Mouse (Mus musculus) CH12.LX (cell line): Measurements from ENCODE around the gene Oprm1. TPM values are rescaled to one million over a fixed set of nuclear protein-coding genes. Genes with fewer than 3 reads are reported as not detected.

Experiments used
- DNase-seq: peaks from one replicate; pipeline ENCODE4 v3.0.0-alpha.2; 2013; ENCODE audit errors: extremely low read depth
- H3K27ac ChIP-seq: 2 replicates; pipeline ENCODE4 v1.5.1; 2012; ENCODE audit warnings: low read depth, mild to moderate bottlenecking, control low read depth, moderate library complexity; ENCODE audit not compliant: insufficient read depth
- H3K27me3 ChIP-seq: replicated peaks from 2 replicates; pipeline ENCODE3; 2012; ENCODE audit warnings: inconsistent platforms
- H3K36me3 ChIP-seq, 2 experiments: replicated peaks in 1 of 2; 2 replicates each; pipeline versions ENCODE3 to v1.6.1; 2012; ENCODE audit warnings: inconsistent platforms in 1 of 2, low read length in 1 of 2, mild to moderate bottlenecking in 1 of 2, mixed read lengths in 1 of 2, moderate library complexity in 1 of 2; ENCODE audit not compliant: control insufficient read depth in 1 of 2, insufficient read depth in 1 of 2
- H3K4me1 ChIP-seq, 2 experiments: 2 replicates each; pipeline ENCODE4 v1.6.1; 2012; ENCODE audit warnings: inconsistent platforms in 1 of 2, moderate library complexity in 1 of 2; ENCODE audit not compliant: insufficient read depth in 2 of 2, control insufficient read depth in 1 of 2
- H3K4me2 ChIP-seq: 2 replicates; pipeline ENCODE4 v1.6.1; 2012; ENCODE audit warnings: low read depth, mild to moderate bottlenecking, control low read depth; ENCODE audit not compliant: poor library complexity, insufficient read depth, severe bottlenecking
- H3K4me3 ChIP-seq, 3 experiments: fragments of 150-350 bp in 1 of 3; sonication (generic) in 1 of 3; replicated peaks in 1 of 3; 2 replicates each; pipeline versions ENCODE3 to v1.5.1; 2011 to 2012; ENCODE audit warnings: low read depth in 2 of 3, low read length in 2 of 3, mild to moderate bottlenecking in 2 of 3, moderate library complexity in 2 of 3, control low read depth in 1 of 3, improper control_type of control experiment in 1 of 3, inconsistent platforms in 1 of 3, mixed read lengths in 1 of 3; ENCODE audit not compliant: poor library complexity in 1 of 3
- H3K79me2 ChIP-seq: replicated peaks from 2 replicates; pipeline ENCODE4 v1.6.1; 2012; ENCODE audit warnings: mild to moderate bottlenecking, moderate library complexity; ENCODE audit not compliant: control insufficient read depth, poor library complexity, insufficient read depth, severe bottlenecking; ENCODE audit errors: extremely low read depth
- H3K9ac ChIP-seq: 2 replicates; pipeline ENCODE4 v1.6.1; 2012; ENCODE audit warnings: low read depth, mild to moderate bottlenecking, control low read depth, moderate library complexity; ENCODE audit not compliant: insufficient read depth
- H3K9me3 ChIP-seq: replicated peaks from 2 replicates; pipeline ENCODE3; 2012; ENCODE audit warnings: low read length, inconsistent platforms, mixed read lengths
- CHD1 ChIP-seq: IDR thresholded peaks from 2 replicates; pipeline ENCODE4 v1.6.1; 2012; ENCODE audit warnings: low read depth, low read length, improper control_type of control experiment, inconsistent platforms
- CHD2 ChIP-seq: IDR thresholded peaks from 2 replicates; pipeline ENCODE4 v1.6.1; 2011; ENCODE audit warnings: low read length, improper control_type of control experiment
- EP300 ChIP-seq: IDR thresholded peaks from 2 replicates; pipeline ENCODE4 v1.6.1; 2011; ENCODE audit warnings: low read length, improper control_type of control experiment
- ETS1 ChIP-seq: conservative IDR thresholded peaks from 2 replicates; pipeline ENCODE4 v1.6.1; 2012; ENCODE audit warnings: low read depth, mild to moderate bottlenecking, inconsistent platforms, low read length, improper control_type of control experiment, moderate library complexity
- GABPA ChIP-seq: IDR thresholded peaks from 2 replicates; pipeline ENCODE4 v1.6.1; 2012; ENCODE audit warnings: low read depth, low read length, improper control_type of control experiment, inconsistent platforms; ENCODE audit not compliant: insufficient replicate concordance
- HCFC1 ChIP-seq: IDR thresholded peaks from 2 replicates; pipeline ENCODE4 v1.6.1; 2012; ENCODE audit warnings: low read depth, mild to moderate bottlenecking, inconsistent platforms, low read length, improper control_type of control experiment
- KAT2A ChIP-seq: IDR thresholded peaks from 2 replicates; pipeline ENCODE4 v1.6.1; 2012; ENCODE audit warnings: low read length, improper control_type of control experiment, inconsistent platforms; ENCODE audit not compliant: insufficient replicate concordance
- MAX ChIP-seq: IDR thresholded peaks from 2 replicates; pipeline ENCODE4 v1.6.1; 2011; ENCODE audit warnings: low read length, improper control_type of control experiment
- MEF2A ChIP-seq: IDR thresholded peaks from 2 replicates; pipeline ENCODE4 v1.6.1; 2014; ENCODE audit warnings: low read depth, mild to moderate bottlenecking, inconsistent platforms, low read length, improper control_type of control experiment, borderline replicate concordance
- MXI1 ChIP-seq: IDR thresholded peaks from 2 replicates; pipeline ENCODE4 v1.6.1; 2011; ENCODE audit warnings: mild to moderate bottlenecking, low read depth, low read length, improper control_type of control experiment
- NRF1 ChIP-seq: IDR thresholded peaks from 2 replicates; pipeline ENCODE4 v1.6.1; 2014; ENCODE audit warnings: low read depth, mild to moderate bottlenecking, inconsistent platforms, low read length, improper control_type of control experiment, moderate library complexity
- RAD21 ChIP-seq: IDR thresholded peaks from 2 replicates; pipeline ENCODE4 v1.6.1; 2011; ENCODE audit warnings: low read depth, mild to moderate bottlenecking, low read length, improper control_type of control experiment, moderate library complexity
- RCOR1 ChIP-seq: conservative IDR thresholded peaks from 2 replicates; pipeline ENCODE4 v1.6.1; 2012; ENCODE audit warnings: low read depth, mild to moderate bottlenecking, inconsistent platforms, low read length, improper control_type of control experiment
- SMC3 ChIP-seq: IDR thresholded peaks from 2 replicates; pipeline ENCODE4 v1.6.1; 2011; ENCODE audit warnings: low read depth, low read length, improper control_type of control experiment
- TBP ChIP-seq: conservative IDR thresholded peaks from 2 replicates; pipeline ENCODE4 v1.6.1; 2011; ENCODE audit warnings: low read depth, low read length, improper control_type of control experiment
- TCF12 ChIP-seq: IDR thresholded peaks from 2 replicates; pipeline ENCODE4 v1.6.1; 2014; ENCODE audit warnings: low read depth, mild to moderate bottlenecking, inconsistent platforms, low read length, improper control_type of control experiment
- USF2 ChIP-seq: conservative IDR thresholded peaks from 2 replicates; pipeline ENCODE4 v1.6.1; 2011; ENCODE audit warnings: low read depth, low read length, improper control_type of control experiment
- dilution Hi-C: fragments of 300-500 bp; cut with MboI; formaldehyde crosslinking; loops from 2 replicates; pipeline ENCODE4 v1.14.3; 2020; ENCODE audit warnings: low sequenced_read_pairs; ENCODE audit not compliant: extremely low pct_unique_long_range_greater_than_20kb, extremely low pct_ligation_motif_present
- in situ Hi-C: fragments of 300-500 bp; cut with MboI; formaldehyde crosslinking; loops from 3 replicates; pipeline ENCODE4 v1.14.3; 2019; ENCODE audit warnings: low sequenced_read_pairs, low pct_ligation_motif_present, low pct_unique_long_range_greater_than_20kb, mixed read lengths
- polyA plus RNA-seq: library from polyadenylated mRNA; unstranded; fragments of >175 nt; gene quantifications from 2 replicates; pipeline ENCODE4 v1.2.1, GENCODE M21; 2012; ENCODE audit warnings: low read depth; ENCODE audit not compliant: insufficient read length
- total RNA-seq, 2 experiments: library from RNA; depleted of rRNA; stranded (reverse); fragments of 300-350 nt in 1 of 2; fragments of >200 nt in 1 of 2; gene quantifications; 2 replicates each; pipeline ENCODE4 v1.2.3; 2012 to 2014

The Oprm1 gene
- total and polyA plus RNA-seq, 3 experiments: not detected

- Histone ChIP-seq H3K4me3 (no peak overlapping the region), H3K4me1 (peaks cover 0 to 7% of the 10 kb centered on the region in 2 experiments; a peak in 2 of 4 replicates), H3K27me3 (no peaks in the 10 kb centered on the region), H3K4me2 (no peak overlapping the region), H3K27ac (no peak overlapping the region), H3K9ac (no peak overlapping the region), H3K36me3 (no peaks in the 10 kb centered on the region), H3K9me3 (no peaks in the 10 kb centered on the region), H3K79me2 (no peaks in the 10 kb centered on the region)
- no peak for DNase-seq
- dilution Hi-C loops: no loop called here
- TF ChIP-seq MAX (no peak), GABPA (no peak), SMC3 (no peak), TBP (no peak), RCOR1 (no peak), ETS1 (no peak), MXI1 (no peak), NRF1 (no peak), TCF12 (no peak), MEF2A (no peak), CHD1 (no peak), HCFC1 (no peak)
- in situ Hi-C loops: no loop called here
Observed at GRCm38 (mm10) chr10:6958791-6959190, 200.5 kb downstream of the Oprm1 start.

- no peak for DNase-seq
- H3K4me1 ChIP-seq: peaks cover 3 to 7% of the 10 kb centered on the region in 2 experiments; a peak in 1 of 4 replicates
- no peaks in the 10 kb centered on the region for H3K9me3 ChIP-seq
- H3K79me2 ChIP-seq: no peaks in the 10 kb centered on the region
- dilution Hi-C loops: no loop called here
- no peak for TF ChIP-seq MXI1
- TF ChIP-seq SMC3: no peak
- no peak for TF ChIP-seq USF2
- TF ChIP-seq KAT2A: no peak
- no peak for TF ChIP-seq EP300
- TF ChIP-seq RAD21: no peak
- TF ChIP-seq CHD2: no peak
- no peaks in the 10 kb centered on the region for H3K27me3 ChIP-seq
- H3K36me3 ChIP-seq: no peaks in the 10 kb centered on the region
- in situ Hi-C loops: no loop called here
- no peak overlapping the region for H3K27ac ChIP-seq
- no peak overlapping the region for H3K9ac ChIP-seq
- no peak overlapping the region for H3K4me2 ChIP-seq
- H3K4me3 ChIP-seq: no peak overlapping the region
Observed at GRCm38 (mm10) chr10:6967588-6968242, 209.4 kb downstream of the Oprm1 start.
